Mouse (Mus musculus) heart, postnatal 0 days (tissue): ENCODE results near the gene Rps5. TPM values are rescaled to one million over a fixed set of nuclear protein-coding genes. Genes with fewer than 3 reads are reported as not detected.
"Not testable (repeated sequence)": the region's sequence is repeated elsewhere in the genome, so short reads cannot be mapped to it uniquely, and the experiment has no call there.

Experiments used
- ATAC-seq: fragments of 200-750 bp; cut with Nextera tagmentation; 2 replicates; pipeline ENCODE4 v1.8.0; 2017; ENCODE audit warnings: low read depth, moderate number of reproducible peaks, moderate library complexity; ENCODE audit not compliant: insufficient read depth
- DNase-seq: peaks from one replicate; pipeline ENCODE4 v3.0.0-alpha.2; 2016; ENCODE audit warnings: low spot score
- H3K27ac ChIP-seq: fragments of 300-500 bp; sonication (generic); 2 replicates; pipeline ENCODE4 v1.5.1; 2014; ENCODE audit warnings: low read depth, mild to moderate bottlenecking
- H3K27me3 ChIP-seq: fragments of 300-500 bp; sonication (generic); 2 replicates; pipeline ENCODE4 v1.6.1; 2014; ENCODE audit warnings: low read length, mixed read lengths; ENCODE audit not compliant: control insufficient read depth, insufficient read depth
- H3K36me3 ChIP-seq: fragments of 300-500 bp; sonication (generic); replicated peaks from 2 replicates; pipeline ENCODE4 v1.6.1; 2014; ENCODE audit warnings: low read length, mixed read lengths; ENCODE audit not compliant: control insufficient read depth, insufficient read depth
- H3K4me1 ChIP-seq: fragments of 300-500 bp; sonication (generic); 2 replicates; pipeline ENCODE4 v1.6.1; 2014; ENCODE audit warnings: antibody characterized with exemption; ENCODE audit not compliant: control insufficient read depth, insufficient read depth
- H3K4me2 ChIP-seq: fragments of 300-500 bp; sonication (generic); 2 replicates; pipeline ENCODE4 v1.6.1; 2014; ENCODE audit warnings: low read depth, mild to moderate bottlenecking, low read length, moderate library complexity
- H3K4me3 ChIP-seq: fragments of 300-500 bp; sonication (generic); 2 replicates; pipeline ENCODE4 v1.5.1; 2014; ENCODE audit warnings: low read depth, low read length
- H3K9ac ChIP-seq: fragments of 300-500 bp; sonication (generic); replicated peaks from 2 replicates; pipeline ENCODE4 v1.6.1; 2014; ENCODE audit warnings: low read depth, low read length, mixed read lengths
- H3K9me3 ChIP-seq: fragments of 300-500 bp; sonication (generic); replicated peaks from 2 replicates; pipeline ENCODE4 v1.6.1; 2016; ENCODE audit warnings: low read length; ENCODE audit not compliant: control insufficient read depth
- CTCF ChIP-seq: IDR thresholded peaks from 2 replicates; pipeline ENCODE4 v1.5.1; 2016; ENCODE audit warnings: antibody characterized with exemption, control low read depth, low read depth
- EP300 ChIP-seq: IDR thresholded peaks from 2 replicates; pipeline ENCODE4 v1.6.1; 2016; ENCODE audit warnings: antibody characterized with exemption, low read depth
- WGBS: fragments of 180-500 bp; shearing (Covaris S2); extraction: QIAGEN DNeasy Blood & Tissue Kit; methylation state at CpG from one replicate; pipeline ENCODE4 v1.1.7; 2014; 5-methylcytosine and 5-hydroxymethylcytosine counted together
- polyA plus RNA-seq: library from polyadenylated mRNA; unstranded; fragments of >200 nt; fragmentation: Nextera tagmentation; extraction: Ambion mirVana; gene quantifications from 2 replicates; pipeline ENCODE4 v1.2.1, GENCODE M21; 2015
- total RNA-seq: library from RNA; depleted of rRNA; stranded (reverse); fragments of >200 nt; gene quantifications from 2 replicates; pipeline ENCODE4 v1.2.3, GENCODE M21; 2014; ENCODE audit warnings: low replicate concordance

Rps5 gene
- total and polyA plus RNA-seq, 2 experiments from 2014 or later, result 431 to 1,775 TPM

DNA sequence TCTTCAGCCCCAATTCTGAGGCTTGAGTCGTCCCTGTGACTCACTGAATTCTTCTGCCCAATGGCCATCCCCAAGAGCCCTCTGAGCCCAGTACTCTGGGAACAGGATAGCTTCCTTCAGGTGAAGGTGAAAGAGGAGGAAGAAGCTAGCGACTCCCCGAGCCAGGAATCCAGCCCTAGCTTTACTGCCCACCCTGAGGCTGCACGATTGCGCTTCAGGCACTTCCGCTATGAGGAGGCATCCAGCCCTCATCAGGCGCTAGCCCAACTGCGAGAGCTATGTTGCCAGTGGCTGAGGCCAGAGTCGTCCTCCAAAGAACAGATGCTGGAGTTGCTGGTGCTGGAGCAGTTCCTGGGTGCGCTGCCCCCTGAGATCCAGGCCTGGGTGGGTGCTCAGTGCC is 18.5 kb upstream of the Rps5 start:
- H3K4me3 ChIP-seq, result no peak overlapping the region
- 54% methylated on average over 10 of the region's 10 CpGs for WGBS

GRCm38 (mm10) chr7:12905146-12905545 is 16.9 kb upstream of the Rps5 start:
- TF ChIP-seq EP300, result no peak
- H3K27me3 ChIP-seq, result no peaks in the 10 kb centered on the region
- no peaks in the 10 kb centered on the region for H3K9me3 ChIP-seq
- no peak overlapping the region for H3K4me3 ChIP-seq
- peaks cover 35% of the 10 kb centered on the region for H3K36me3 ChIP-seq
- no peaks in the 10 kb centered on the region for H3K4me1 ChIP-seq
- H3K9ac ChIP-seq, result no peak overlapping the region
- DNase-seq (peak; percentile 11), ATAC-seq (no peak; the same call in 1 of the 2 replicates)
- WGBS, result 33% methylated on average over 1 of the region's 1 CpGs
- no peak overlapping the region for H3K27ac ChIP-seq
- H3K4me2 ChIP-seq, result no peak overlapping the region

More for the DNA sequence above, 18.5 kb upstream of the Rps5 start:
- ATAC-seq, result no peak
- Histone ChIP-seq H3K36me3 (peaks cover 35% of the 10 kb centered on the region), H3K27ac (no peak overlapping the region), H3K27me3 (no peaks in the 10 kb centered on the region), H3K9me3 (no peaks in the 10 kb centered on the region), H3K4me1 (peaks cover 2% of the 10 kb centered on the region), H3K4me2 (no peak overlapping the region), H3K9ac (no peak overlapping the region)
- TF ChIP-seq CTCF (no peak), EP300 (no peak)
- no peak for DNase-seq

DNA sequence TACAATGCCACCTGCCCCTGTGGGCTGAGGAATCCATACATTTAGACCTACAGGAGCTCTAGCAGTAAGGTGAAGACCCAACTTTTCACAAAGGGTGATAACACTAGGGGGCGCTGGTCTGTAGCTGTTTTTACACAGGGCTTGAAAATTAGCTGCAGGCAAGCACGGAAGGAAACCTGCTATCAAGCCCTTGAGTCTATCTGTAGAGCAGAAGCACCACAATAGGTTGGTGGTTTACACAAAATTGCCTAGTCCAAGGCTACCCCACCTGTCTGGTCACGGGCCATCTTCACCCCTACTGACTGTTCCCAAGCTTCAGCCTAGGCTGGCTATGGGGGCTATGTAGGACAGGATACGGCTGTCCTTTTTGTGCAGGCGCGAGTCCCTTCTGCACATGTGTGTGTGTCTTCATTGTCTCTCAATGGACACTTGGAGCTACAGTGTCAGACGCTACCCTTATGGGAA is 12.6 kb upstream of the Rps5 start:
- Histone ChIP-seq H3K4me2 (peak overlapping the region; percentile 68), H3K9ac (peak overlapping the region; percentile 59; the same call in 1 of the 2 replicates), H3K36me3 (peaks cover 31% of the 10 kb centered on the region), H3K27ac (peak overlapping the region; percentile 88), H3K27me3 (no peaks in the 10 kb centered on the region), H3K9me3 (no peaks in the 10 kb centered on the region), H3K4me3 (peak overlapping the region; percentile 65), H3K4me1 (no peaks in the 10 kb centered on the region)
- 0 out of 2 replicates have a peak, but pooled peaks have one; percentile 28 for ATAC-seq
- TF ChIP-seq EP300, result no peak
- TF ChIP-seq CTCF, result peak; percentile 72
- 31% methylated on average over 7 of the region's 7 CpGs for WGBS
- DNase-seq, result peak; percentile 72

GRCm38 (mm10) chr7:12910181-12910668 is 11.9 kb upstream of the Rps5 start:
- peak; percentile 81 for ATAC-seq

GRCm38 (mm10) chr7:12913556-12913955 is 8.5 kb upstream of the Rps5 start:
- DNase-seq (peak; percentile 36), ATAC-seq (no peak)
- TF ChIP-seq EP300, result no peak
- TF ChIP-seq CTCF, result peak; percentile 57
- H3K4me3 ChIP-seq, result no peak overlapping the region
- peaks cover 1% of the 10 kb centered on the region; the same call in 1 of the 2 replicates for H3K36me3 ChIP-seq
- H3K4me1 ChIP-seq, result no peaks in the 10 kb centered on the region
- H3K9me3 ChIP-seq, result no peaks in the 10 kb centered on the region
- H3K4me2 ChIP-seq, result no peak overlapping the region
- H3K27ac ChIP-seq, result no peak overlapping the region
- no peak overlapping the region for H3K9ac ChIP-seq
- H3K27me3 ChIP-seq, result no peaks in the 10 kb centered on the region

More at GRCm38 (mm10) chr7:12910181-12910668, 11.9 kb upstream of the Rps5 start:
- 3% methylated on average over 19 of the region's 19 CpGs for WGBS
- H3K4me1 ChIP-seq, result no peaks in the 10 kb centered on the region
- DNase-seq, result peak; percentile 64
- peak overlapping the region; percentile 59 for H3K9ac ChIP-seq
- peak overlapping the region; percentile 65 for H3K4me3 ChIP-seq
- H3K4me2 ChIP-seq, result peak overlapping the region; percentile 68
- H3K27me3 ChIP-seq, result no peaks in the 10 kb centered on the region
- TF ChIP-seq EP300 (no peak), CTCF (no peak)
- H3K27ac ChIP-seq, result peak overlapping the region; percentile 88
- no peaks in the 10 kb centered on the region for H3K9me3 ChIP-seq
- H3K36me3 ChIP-seq, result peaks cover 31% of the 10 kb centered on the region

DNA sequence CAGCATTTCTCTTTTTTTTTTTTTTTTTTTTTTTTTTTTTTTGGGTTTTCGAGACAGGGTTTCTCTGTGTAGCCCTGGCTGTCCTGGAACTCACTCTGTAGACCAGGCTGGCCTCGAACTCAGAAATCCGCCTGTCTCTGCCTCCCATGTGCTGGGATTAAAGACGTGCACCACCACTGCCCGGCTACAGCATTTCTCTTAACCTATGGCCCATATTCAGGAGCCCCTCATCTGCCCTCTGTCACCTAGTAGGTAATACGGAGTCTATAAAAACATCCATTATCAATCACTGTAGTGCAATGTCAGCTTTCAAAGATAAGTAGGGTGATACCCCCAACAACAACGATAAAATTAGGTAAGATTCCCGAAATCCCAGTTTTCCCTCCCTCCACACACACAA is 1.6 kb upstream of the Rps5 start:
- H3K27me3 ChIP-seq, H3K9ac ChIP-seq, H3K4me2 ChIP-seq, H3K4me3 ChIP-seq, ATAC-seq, DNase-seq, H3K4me1 ChIP-seq, H3K27ac ChIP-seq, H3K9me3 ChIP-seq: not testable (repeated sequence)
- WGBS, result 66% methylated on average over 7 of the region's 8 CpGs
- H3K36me3 ChIP-seq, result peaks cover 25% of the 10 kb centered on the region
